Mouse (Mus musculus) midbrain, embryonic 13.5 days (tissue): ENCODE results near the gene Gli2. TPM values are rescaled to one million over a fixed set of nuclear protein-coding genes. Genes with fewer than 3 reads are reported as not detected.

Experiments used
- ATAC-seq: fragments of 200-750 bp; cut with Nextera tagmentation; 2 replicates; pipeline ENCODE4 v1.8.0; 2017; ENCODE audit warnings: mild to moderate bottlenecking, moderate TSS enrichment, moderate library complexity
- H3K27ac ChIP-seq: fragments of 300-500 bp; sonication (generic); 2 replicates; pipeline ENCODE4 v1.5.1; 2015; ENCODE audit warnings: inconsistent platforms, mild to moderate bottlenecking, moderate library complexity
- H3K27me3 ChIP-seq: fragments of 300-500 bp; sonication (generic); 2 replicates; pipeline ENCODE4 v1.6.1; 2015; ENCODE audit warnings: mild to moderate bottlenecking, inconsistent platforms
- H3K36me3 ChIP-seq: fragments of 300-500 bp; sonication (generic); 2 replicates; pipeline ENCODE4 v1.6.1; 2015; ENCODE audit warnings: mild to moderate bottlenecking, inconsistent platforms
- H3K4me1 ChIP-seq: fragments of 300-500 bp; sonication (generic); replicated peaks from 2 replicates; pipeline ENCODE4 v1.6.1; 2015; ENCODE audit warnings: inconsistent platforms
- H3K4me2 ChIP-seq: fragments of 300-500 bp; sonication (generic); replicated peaks from 2 replicates; pipeline ENCODE4 v1.6.1; 2015; ENCODE audit warnings: moderate library complexity, mild to moderate bottlenecking, inconsistent platforms
- H3K4me3 ChIP-seq: fragments of 300-500 bp; sonication (generic); replicated peaks from 2 replicates; pipeline ENCODE4 v1.5.1; 2015; ENCODE audit warnings: mild to moderate bottlenecking, inconsistent platforms
- H3K9ac ChIP-seq: fragments of 300-500 bp; sonication (generic); replicated peaks from 2 replicates; pipeline ENCODE4 v1.6.1; 2015; ENCODE audit warnings: mild to moderate bottlenecking, inconsistent platforms
- H3K9me3 ChIP-seq: fragments of 300-500 bp; sonication (generic); 2 replicates; pipeline ENCODE4 v1.6.1; 2016; ENCODE audit warnings: mild to moderate bottlenecking, inconsistent platforms
- WGBS: fragments of 180-500 bp; shearing (Covaris S2); methylation state at CpG from one replicate; pipeline ENCODE4 v1.1.7; 2015; 5-methylcytosine and 5-hydroxymethylcytosine counted together
- polyA plus RNA-seq: library from polyadenylated mRNA; unstranded; fragments of >200 nt; fragmentation: Nextera tagmentation; extraction: Ambion mirVana; gene quantifications from 2 replicates; pipeline ENCODE4 v1.2.1, GENCODE M21; 2015

Gli2 gene
- polyA plus RNA-seq, 1 experiment from 2014 or later = 3.9 TPM

GRCm38 (mm10) chr1:118958644-118959043 is 94.8 kb downstream of the Gli2 start:
- H3K36me3 ChIP-seq = no peaks in the 10 kb centered on the region
- peaks cover 24% of the 10 kb centered on the region for H3K4me1 ChIP-seq
- no peak overlapping the region for H3K4me2 ChIP-seq
- no peak overlapping the region for H3K4me3 ChIP-seq
- no peaks in the 10 kb centered on the region for H3K9me3 ChIP-seq
- H3K27me3 ChIP-seq = no peaks in the 10 kb centered on the region
- WGBS = 91% methylated on average over 7 of the region's 7 CpGs
- no peak overlapping the region for H3K9ac ChIP-seq
- H3K27ac ChIP-seq = no peak overlapping the region
- ATAC-seq = no peak

- no peaks in the 10 kb centered on the region for H3K27me3 ChIP-seq
- H3K4me2 ChIP-seq = no peak overlapping the region
- no peaks in the 10 kb centered on the region for H3K36me3 ChIP-seq
- H3K4me1 ChIP-seq = peaks cover 25% of the 10 kb centered on the region
- no peak overlapping the region for H3K9ac ChIP-seq
- WGBS = 93% methylated on average over 11 of the region's 11 CpGs
- ATAC-seq = no peak
- H3K27ac ChIP-seq = no peak overlapping the region
- no peak overlapping the region for H3K4me3 ChIP-seq
- H3K9me3 ChIP-seq = no peaks in the 10 kb centered on the region
These were observed 97.6 kb downstream of the Gli2 start for GRCm38 (mm10) chr1:118955791-118956190.

GRCm38 (mm10) chr1:118954434-118955301 is 98.8 kb downstream of the Gli2 start:
- no peak overlapping the region; the same call in 1 of the 2 replicates for H3K4me2 ChIP-seq

GRCm38 (mm10) chr1:118953031-118953430 is 100.4 kb downstream of the Gli2 start:
- ATAC-seq = no peak
- Histone ChIP-seq H3K9ac (no peak overlapping the region), H3K4me2 (no peak overlapping the region), H3K4me3 (no peak overlapping the region), H3K36me3 (0 out of 2 replicates have a peak, but pooled peaks cover 5% of the 10 kb centered on the region), H3K27me3 (no peaks in the 10 kb centered on the region), H3K9me3 (no peaks in the 10 kb centered on the region), H3K4me1 (peaks cover 25% of the 10 kb centered on the region), H3K27ac (no peak overlapping the region)
- WGBS = 81% methylated on average over 3 of the region's 3 CpGs

More at GRCm38 (mm10) chr1:118954434-118955301, 98.8 kb downstream of the Gli2 start:
- Histone ChIP-seq H3K4me1 (peaks cover 25% of the 10 kb centered on the region), H3K9ac (peak overlapping the region; percentile 36; the same call in 1 of the 2 replicates), H3K4me3 (no peak overlapping the region), H3K9me3 (no peaks in the 10 kb centered on the region), H3K36me3 (no peaks in the 10 kb centered on the region), H3K27me3 (no peaks in the 10 kb centered on the region), H3K27ac (peak overlapping the region; percentile 45)
- WGBS = 26% methylated on average over 10 of the region's 10 CpGs
- ATAC-seq = peak; percentile 91

GRCm38 (mm10) chr1:118952318-118952717 is 101.1 kb downstream of the Gli2 start:
- no peak overlapping the region for H3K4me3 ChIP-seq
- no peaks in the 10 kb centered on the region for H3K27me3 ChIP-seq
- no peak for ATAC-seq
- H3K27ac ChIP-seq = no peak overlapping the region
- H3K4me1 ChIP-seq = peaks cover 25% of the 10 kb centered on the region
- H3K36me3 ChIP-seq = 0 out of 2 replicates have a peak, but pooled peaks cover 5% of the 10 kb centered on the region
- no peak overlapping the region for H3K4me2 ChIP-seq
- WGBS = 75% methylated on average over 5 of the region's 5 CpGs
- no peak overlapping the region for H3K9ac ChIP-seq
- H3K9me3 ChIP-seq = no peaks in the 10 kb centered on the region

- Histone ChIP-seq H3K4me2 (no peak overlapping the region), H3K27me3 (no peaks in the 10 kb centered on the region), H3K9ac (no peak overlapping the region), H3K4me1 (no peaks in the 10 kb centered on the region), H3K36me3 (0 out of 2 replicates have a peak, but pooled peaks cover 5% of the 10 kb centered on the region), H3K27ac (no peak overlapping the region), H3K4me3 (no peak overlapping the region), H3K9me3 (no peaks in the 10 kb centered on the region)
- no peak for ATAC-seq
- WGBS = 81% methylated on average over 2 of the region's 2 CpGs
These were observed 105.0 kb downstream of the Gli2 start for GRCm38 (mm10) chr1:118948407-118948806.

- Histone ChIP-seq H3K27ac (no peak overlapping the region), H3K9ac (no peak overlapping the region), H3K4me1 (0 out of 2 replicates have a peak, but pooled peaks cover 2% of the 10 kb centered on the region), H3K36me3 (0 out of 2 replicates have a peak, but pooled peaks cover 5% of the 10 kb centered on the region), H3K4me3 (no peak overlapping the region), H3K27me3 (no peaks in the 10 kb centered on the region), H3K4me2 (no peak overlapping the region), H3K9me3 (no peaks in the 10 kb centered on the region)
- no peak for ATAC-seq
- 88% methylated on average over 4 of the region's 4 CpGs for WGBS
These were observed 106.2 kb downstream of the Gli2 start for GRCm38 (mm10) chr1:118947221-118947620.

- Histone ChIP-seq H3K27me3 (no peaks in the 10 kb centered on the region), H3K4me2 (no peak overlapping the region), H3K4me3 (no peak overlapping the region), H3K27ac (0 out of 2 replicates have a peak overlapping the region, but pooled peaks have one; percentile 4), H3K9me3 (no peaks in the 10 kb centered on the region), H3K4me1 (peaks cover 30% of the 10 kb centered on the region), H3K36me3 (no peaks in the 10 kb centered on the region), H3K9ac (no peak overlapping the region)
- peak; percentile 77 for ATAC-seq
- 46% methylated on average over 8 of the region's 8 CpGs for WGBS
These were observed 112.1 kb downstream of the Gli2 start for GRCm38 (mm10) chr1:118941336-118941735.

GRCm38 (mm10) chr1:118940269-118940840 is 113.1 kb downstream of the Gli2 start:
- no peak for ATAC-seq

GRCm38 (mm10) chr1:118938206-118938605 is 115.2 kb downstream of the Gli2 start:
- Histone ChIP-seq H3K4me2 (no peak overlapping the region), H3K9me3 (no peaks in the 10 kb centered on the region), H3K27me3 (no peaks in the 10 kb centered on the region), H3K4me1 (peaks cover 43% of the 10 kb centered on the region), H3K4me3 (no peak overlapping the region), H3K36me3 (no peaks in the 10 kb centered on the region), H3K9ac (no peak overlapping the region), H3K27ac (no peak overlapping the region)
- 61% methylated on average over 4 of the region's 4 CpGs for WGBS
- ATAC-seq = no peak

More at GRCm38 (mm10) chr1:118940269-118940840, 113.1 kb downstream of the Gli2 start:
- H3K4me3 ChIP-seq = no peak overlapping the region
- 32% methylated on average over 5 of the region's 5 CpGs for WGBS
- H3K9me3 ChIP-seq = no peaks in the 10 kb centered on the region
- H3K27me3 ChIP-seq = no peaks in the 10 kb centered on the region
- no peaks in the 10 kb centered on the region for H3K36me3 ChIP-seq
- no peak overlapping the region for H3K4me2 ChIP-seq
- peaks cover 39% of the 10 kb centered on the region for H3K4me1 ChIP-seq
- H3K9ac ChIP-seq = no peak overlapping the region
- H3K27ac ChIP-seq = peak overlapping the region; percentile 4

- H3K9ac ChIP-seq = no peak overlapping the region
- H3K27ac ChIP-seq = 0 out of 2 replicates have a peak overlapping the region, but pooled peaks have one; percentile 35
- H3K4me2 ChIP-seq = no peak overlapping the region
- peaks cover 33% of the 10 kb centered on the region for H3K4me1 ChIP-seq
- peak; percentile 68 for ATAC-seq
- 28% methylated on average over 4 of the region's 4 CpGs for WGBS
- no peaks in the 10 kb centered on the region for H3K36me3 ChIP-seq
- no peak overlapping the region for H3K4me3 ChIP-seq
- no peaks in the 10 kb centered on the region for H3K9me3 ChIP-seq
- H3K27me3 ChIP-seq = no peaks in the 10 kb centered on the region
These were observed 117.3 kb downstream of the Gli2 start for GRCm38 (mm10) chr1:118936108-118936507.

GRCm38 (mm10) chr1:118935518-118935917 is 117.9 kb downstream of the Gli2 start:
- WGBS = 57% methylated on average over 6 of the region's 6 CpGs
- H3K27ac ChIP-seq = 0 out of 2 replicates have a peak overlapping the region, but pooled peaks have one; percentile 35
- H3K4me2 ChIP-seq = no peak overlapping the region
- H3K27me3 ChIP-seq = no peaks in the 10 kb centered on the region
- H3K4me3 ChIP-seq = no peak overlapping the region
- no peaks in the 10 kb centered on the region for H3K36me3 ChIP-seq
- H3K4me1 ChIP-seq = peaks cover 28% of the 10 kb centered on the region
- H3K9ac ChIP-seq = no peak overlapping the region
- no peak for ATAC-seq
- no peaks in the 10 kb centered on the region for H3K9me3 ChIP-seq
